Mouse (Mus musculus): ENCODE measurements around the gene Gna13.

The Gna13 gene

GRCm38 (mm10) chr11:109369026-109369637 is 6.5 kb downstream of the Gna13 start:
- no peaks in the 10 kb centered on the region for H3K27me3 ChIP-seq (ENCODE audit: insufficient read depth, low read length)

GRCm38 (mm10) chr11:109375412-109375811 is 12.8 kb downstream of the Gna13 start:
- Histone ChIP-seq H3K27me3 (ENCODE audit: insufficient read depth, low read length) (no peaks in the 10 kb centered on the region), H3K9me3 (ENCODE audit: low read length) (no peaks in the 10 kb centered on the region), H3K36me3 (ENCODE audit: insufficient read depth, low read length) (peaks cover 26% of the 10 kb centered on the region; the same call in 1 of the 2 replicates), H3K4me3 (replicated peaks; ENCODE audit: low read length) (no peak overlapping the region), H3K4me1 (replicated peaks; ENCODE audit: low read depth, low read length) (peaks cover 65% of the 10 kb centered on the region)
- TF ChIP-seq NANOG (IDR thresholded peaks at IDR 0.05; ENCODE audit: borderline replicate concordance, low read length) = no peak
- no peak for TF ChIP-seq POU5F1 (IDR thresholded peaks at IDR 0.05; ENCODE audit: borderline replicate concordance, low read length)
- no peak for TF ChIP-seq CTCF (conservative IDR thresholded peaks at IDR 0.05; ENCODE audit: low read length)

More at GRCm38 (mm10) chr11:109369026-109369637, 6.5 kb downstream of the Gna13 start:
- no peak overlapping the region for H3K4me3 ChIP-seq (replicated peaks; ENCODE audit: low read length)
- no peaks in the 10 kb centered on the region for H3K9me3 ChIP-seq (ENCODE audit: low read length)
- peaks cover 66% of the 10 kb centered on the region for H3K36me3 ChIP-seq (ENCODE audit: insufficient read depth, low read length)
- TF ChIP-seq CTCF (conservative IDR thresholded peaks at IDR 0.05; ENCODE audit: low read length) (no peak), NANOG (IDR thresholded peaks at IDR 0.05; ENCODE audit: borderline replicate concordance, low read length) (no peak), POU5F1 (IDR thresholded peaks at IDR 0.05; ENCODE audit: borderline replicate concordance, low read length) (no peak)
- peaks cover 86% of the 10 kb centered on the region for H3K4me1 ChIP-seq (replicated peaks; ENCODE audit: low read depth, low read length)

GRCm38 (mm10) chr11:109376484-109377143 is 14.0 kb downstream of the Gna13 start:
- H3K4me1 ChIP-seq (replicated peaks; ENCODE audit: low read depth, low read length) = peaks cover 57% of the 10 kb centered on the region
- H3K36me3 ChIP-seq (ENCODE audit: insufficient read depth, low read length) = peaks cover 26% of the 10 kb centered on the region; the same call in 1 of the 2 replicates
- H3K9me3 ChIP-seq (ENCODE audit: low read length) = no peaks in the 10 kb centered on the region
- TF ChIP-seq NANOG (IDR thresholded peaks at IDR 0.05; ENCODE audit: borderline replicate concordance, low read length) (no peak), POU5F1 (IDR thresholded peaks at IDR 0.05; ENCODE audit: borderline replicate concordance, low read length) (no peak), CTCF (conservative IDR thresholded peaks at IDR 0.05; ENCODE audit: low read length) (no peak)
- no peaks in the 10 kb centered on the region for H3K27me3 ChIP-seq (ENCODE audit: insufficient read depth, low read length)
- no peak overlapping the region for H3K4me3 ChIP-seq (replicated peaks; ENCODE audit: low read length)

- no peaks in the 10 kb centered on the region for H3K27me3 ChIP-seq (ENCODE audit: insufficient read depth, low read length)
- TF ChIP-seq POU5F1 (IDR thresholded peaks at IDR 0.05; ENCODE audit: borderline replicate concordance, low read length) (no peak), CTCF (conservative IDR thresholded peaks at IDR 0.05; ENCODE audit: low read length) (no peak), NANOG (IDR thresholded peaks at IDR 0.05; ENCODE audit: borderline replicate concordance, low read length) (no peak)
- H3K36me3 ChIP-seq (ENCODE audit: insufficient read depth, low read length) = peaks cover 29% of the 10 kb centered on the region; the same call in 1 of the 2 replicates
- H3K4me1 ChIP-seq (replicated peaks; ENCODE audit: low read depth, low read length) = peaks cover 54% of the 10 kb centered on the region
- H3K9me3 ChIP-seq (ENCODE audit: low read length) = no peaks in the 10 kb centered on the region
- H3K4me3 ChIP-seq (replicated peaks; ENCODE audit: low read length) = no peak overlapping the region
These were observed 14.8 kb downstream of the Gna13 start for GRCm38 (mm10) chr11:109377477-109377876.

GRCm38 (mm10) chr11:109378051-109378450 is 15.4 kb downstream of the Gna13 start:
- Histone ChIP-seq H3K36me3 (ENCODE audit: insufficient read depth, low read length) (peaks cover 29% of the 10 kb centered on the region; the same call in 1 of the 2 replicates), H3K4me1 (replicated peaks; ENCODE audit: low read depth, low read length) (peaks cover 51% of the 10 kb centered on the region), H3K27me3 (ENCODE audit: insufficient read depth, low read length) (no peaks in the 10 kb centered on the region), H3K4me3 (replicated peaks; ENCODE audit: low read length) (no peak overlapping the region), H3K9me3 (ENCODE audit: low read length) (no peaks in the 10 kb centered on the region)
- TF ChIP-seq CTCF (conservative IDR thresholded peaks at IDR 0.05; ENCODE audit: low read length) = no peak
- no peak for TF ChIP-seq POU5F1 (IDR thresholded peaks at IDR 0.05; ENCODE audit: borderline replicate concordance, low read length)
- no peak for TF ChIP-seq NANOG (IDR thresholded peaks at IDR 0.05; ENCODE audit: borderline replicate concordance, low read length)

- no peak overlapping the region for H3K4me3 ChIP-seq (replicated peaks; ENCODE audit: low read length)
- H3K4me1 ChIP-seq (replicated peaks; ENCODE audit: low read depth, low read length) = peaks cover 40% of the 10 kb centered on the region
- H3K9me3 ChIP-seq (ENCODE audit: low read length) = no peaks in the 10 kb centered on the region
- TF ChIP-seq CTCF (conservative IDR thresholded peaks at IDR 0.05; ENCODE audit: low read length) (no peak), NANOG (IDR thresholded peaks at IDR 0.05; ENCODE audit: borderline replicate concordance, low read length) (no peak), POU5F1 (IDR thresholded peaks at IDR 0.05; ENCODE audit: borderline replicate concordance, low read length) (no peak)
- H3K36me3 ChIP-seq (ENCODE audit: insufficient read depth, low read length) = peaks cover 28% of the 10 kb centered on the region; the same call in 1 of the 2 replicates
- H3K27me3 ChIP-seq (ENCODE audit: insufficient read depth, low read length) = no peaks in the 10 kb centered on the region
These were observed 18.0 kb downstream of the Gna13 start for GRCm38 (mm10) chr11:109380662-109381061.

GRCm38 (mm10) chr11:109385296-109385695 is 22.7 kb downstream of the Gna13 start:
- no peak overlapping the region for H3K4me3 ChIP-seq (replicated peaks; ENCODE audit: low read length)
- no peaks in the 10 kb centered on the region for H3K9me3 ChIP-seq (ENCODE audit: low read length)
- no peak for TF ChIP-seq NANOG (IDR thresholded peaks at IDR 0.05; ENCODE audit: borderline replicate concordance, low read length)
- no peak for TF ChIP-seq CTCF (conservative IDR thresholded peaks at IDR 0.05; ENCODE audit: low read length)
- TF ChIP-seq POU5F1 (IDR thresholded peaks at IDR 0.05; ENCODE audit: borderline replicate concordance, low read length) = no peak
- H3K36me3 ChIP-seq (ENCODE audit: insufficient read depth, low read length) = peaks cover 28% of the 10 kb centered on the region
- no peaks in the 10 kb centered on the region for H3K27me3 ChIP-seq (ENCODE audit: insufficient read depth, low read length)
- H3K4me1 ChIP-seq (replicated peaks; ENCODE audit: low read depth, low read length) = peaks cover 32% of the 10 kb centered on the region

- H3K4me1 ChIP-seq (replicated peaks; ENCODE audit: low read depth, low read length) = peaks cover 40% of the 10 kb centered on the region
These were observed 26.4 kb downstream of the Gna13 start for GRCm38 (mm10) chr11:109389046-109389445.

More at GRCm38 (mm10) chr11:109389046-109389445, 26.4 kb downstream of the Gna13 start:
- Histone ChIP-seq H3K9me3 (ENCODE audit: low read length) (no peaks in the 10 kb centered on the region), H3K36me3 (ENCODE audit: insufficient read depth, low read length) (peaks cover 36% of the 10 kb centered on the region), H3K27me3 (ENCODE audit: insufficient read depth, low read length) (no peaks in the 10 kb centered on the region), H3K4me3 (replicated peaks; ENCODE audit: low read length) (no peak overlapping the region)
- no peak for TF ChIP-seq CTCF (conservative IDR thresholded peaks at IDR 0.05; ENCODE audit: low read length)
- no peak for TF ChIP-seq POU5F1 (IDR thresholded peaks at IDR 0.05; ENCODE audit: borderline replicate concordance, low read length)
- no peak for TF ChIP-seq NANOG (IDR thresholded peaks at IDR 0.05; ENCODE audit: borderline replicate concordance, low read length)
